Mouse (Mus musculus): ENCODE data around the gene Hyou1.
"Not testable (repeated sequence)": the region's sequence is repeated elsewhere in the genome, so short reads cannot be mapped to it uniquely, and the experiment has no call there.

The Hyou1 gene

GRCm38 (mm10) chr9:44351396-44351795 is 27.9 kb upstream of the Hyou1 start:
- in situ Hi-C loops (cut with MboI, MseI): no loop called here

GRCm38 (mm10) chr9:44352337-44352736 is 27.0 kb upstream of the Hyou1 start:
- in situ Hi-C loops (cut with MboI, MseI): no loop called here

GRCm38 (mm10) chr9:44353142-44353541 is 26.1 kb upstream of the Hyou1 start:
- in situ Hi-C loops (cut with MboI, MseI): no loop called here

- in situ Hi-C loops (cut with MboI, MseI): no loop called here
These were observed 22.1 kb upstream of the Hyou1 start for GRCm38 (mm10) chr9:44357207-44357606.

- in situ Hi-C loops (cut with MboI, MseI): no loop called here
These were observed 17.9 kb upstream of the Hyou1 start, which contains the start of gene Vps11 for GRCm38 (mm10) chr9:44361190-44361917. TSS of gene Vps11 (minus strand) at chr9:44361670.

GRCm38 (mm10) chr9:44361931-44362330 is 17.4 kb upstream of the Hyou1 start:
- in situ Hi-C loops (cut with MboI, MseI): not testable (repeated sequence)

- in situ Hi-C loops (cut with MboI, MseI): no loop called here
These were observed 14.8 kb upstream of the Hyou1 start for GRCm38 (mm10) chr9:44364480-44364879.

GRCm38 (mm10) chr9:44373386-44373785 is 5.9 kb upstream of the Hyou1 start:
- in situ Hi-C loops (cut with MboI, MseI): no loop called here

- in situ Hi-C loops (cut with MboI, MseI): no loop called here
These were observed 3.1 kb upstream of the Hyou1 start for GRCm38 (mm10) chr9:44376141-44376540.

- in situ Hi-C loops (cut with MboI, MseI): not testable (repeated sequence)
These were observed 2.0 kb upstream of the Hyou1 start for GRCm38 (mm10) chr9:44377335-44377734.

GRCm38 (mm10) chr9:44378153-44378730 is 1.0 kb upstream of the Hyou1 start:
- in situ Hi-C loops (cut with MboI, MseI): no loop called here

- in situ Hi-C loops (cut with MboI, MseI): no loop called here
These were observed 572 bp downstream of the Hyou1 start for GRCm38 (mm10) chr9:44379862-44380261.

GRCm38 (mm10) chr9:44384596-44384995 is 5.3 kb downstream of the Hyou1 start:
- in situ Hi-C loops (cut with MboI, MseI): no loop called here

- in situ Hi-C loops (cut with MboI, MseI): no loop called here
These were observed 7.9 kb downstream of the Hyou1 start for GRCm38 (mm10) chr9:44387221-44387620.

- in situ Hi-C loops (cut with MboI, MseI): no loop called here
These were observed 10.0 kb downstream of the Hyou1 start for GRCm38 (mm10) chr9:44389273-44389672.

- in situ Hi-C loops (cut with MboI, MseI): no loop called here
These were observed 12.2 kb downstream of the Hyou1 start for GRCm38 (mm10) chr9:44391466-44391865.

GRCm38 (mm10) chr9:44396684-44397411 is 17.6 kb downstream of the Hyou1 start, which contains the start of gene Slc37a4:
TSS of gene Slc37a4 (plus strand) at chr9:44396852.
- in situ Hi-C loops (cut with MboI, MseI): loop anchor here (5.0 kb wide), 1 partner anchor 55 kb away; the partner anchor contains the start of gene Hmbs

- in situ Hi-C loops (cut with MboI, MseI): loop anchor here (5.0 kb wide), 1 partner anchor 56 kb away; the partner anchor contains the start of gene Hmbs
These were observed 18.8 kb downstream of the Hyou1 start for GRCm38 (mm10) chr9:44398087-44398486.

- in situ Hi-C loops (cut with MboI, MseI): loop anchor here (5.0 kb wide), 1 partner anchor 56 kb away; the partner anchor contains the start of gene Hmbs
These were observed 19.3 kb downstream of the Hyou1 start for GRCm38 (mm10) chr9:44398551-44398950.

GRCm38 (mm10) chr9:44399114-44399794 is 20.0 kb downstream of the Hyou1 start:
- in situ Hi-C loops (cut with MboI, MseI): loop anchor here (5.0 kb wide), 1 partner anchor 57 kb away; the partner anchor contains the start of gene Hmbs

GRCm38 (mm10) chr9:44399795-44400114 is 20.5 kb downstream of the Hyou1 start:
- in situ Hi-C loops (cut with MboI, MseI): loop anchor here (5.0 kb wide), 1 partner anchor 57 kb away; the partner anchor contains the start of gene Hmbs

GRCm38 (mm10) chr9:44401081-44401480 is 21.8 kb downstream of the Hyou1 start:
- in situ Hi-C loops (cut with MboI, MseI): no loop called here

Data from T-helper 1 cell (primary cell).